Mouse (Mus musculus) erythroblast, adult 5-6 weeks (primary cell): ENCODE results near the gene Bmp8b. TPM values are rescaled to one million over a fixed set of nuclear protein-coding genes. Genes with fewer than 3 reads are reported as not detected.
"Not testable (repeated sequence)": the region's sequence is repeated elsewhere in the genome, so short reads cannot be mapped to it uniquely, and the experiment has no call there.

Experiments
- ATAC-seq: replicated peaks from 2 replicates; pipeline ENCODE4 v1.8.0; 2016; ENCODE audit warnings: moderate number of reproducible peaks, mild to moderate bottlenecking, moderate TSS enrichment, inconsistent platforms; ENCODE audit not compliant: poor library complexity, low FRiP score, severe bottlenecking
- total RNA-seq, 2 experiments: library from RNA; stranded (forward) in 1 of 2; stranded (reverse) in 1 of 2; fragments of 150-400 nt in 1 of 2; fragments of 200-764, 138-1000 nt in 1 of 2; gene quantifications; 2 replicates each; pipeline versions ENCODE4 v1.2.3 to v1.2.4; 2015 to 2017; ENCODE audit warnings: low replicate concordance in 2 of 2

Gene Bmp8b
- total RNA-seq, 2 experiments from 2014 or later: 0.19 TPM; not detected in 1

- no peak for ATAC-seq
Observed at GRCm38 (mm10) chr4:123108056-123108455, 3.1 kb downstream of the Bmp8b start.

GRCm38 (mm10) chr4:123110751-123111150, 5.8 kb downstream of the Bmp8b start:
- ATAC-seq: no peak

- not testable (repeated sequence) for ATAC-seq
Observed at GRCm38 (mm10) chr4:123111275-123111983, 6.5 kb downstream of the Bmp8b start.

- no peak for ATAC-seq
Observed at GRCm38 (mm10) chr4:123112216-123112764, 7.3 kb downstream of the Bmp8b start.

GRCm38 (mm10) chr4:123114651-123115050, 9.7 kb downstream of the Bmp8b start:
- not testable (repeated sequence) for ATAC-seq

- ATAC-seq: no peak
Observed at GRCm38 (mm10) chr4:123116011-123116410, 11.0 kb downstream of the Bmp8b start, which contains the start of gene Oxct2b. TSS of gene Oxct2b (plus strand) at chr4:123116266.

- ATAC-seq: not testable (repeated sequence)
Observed at GRCm38 (mm10) chr4:123116640-123117039, 11.7 kb downstream of the Bmp8b start.

- no peak for ATAC-seq
Observed at GRCm38 (mm10) chr4:123121286-123121685, 16.3 kb downstream of the Bmp8b start.

GRCm38 (mm10) chr4:123126626-123127025, 21.7 kb downstream of the Bmp8b start:
- ATAC-seq: no peak

GRCm38 (mm10) chr4:123127051-123127450, 22.1 kb downstream of the Bmp8b start:
- ATAC-seq: no peak

- no peak for ATAC-seq
Observed at GRCm38 (mm10) chr4:123137551-123137950, 32.6 kb downstream of the Bmp8b start.

- peak; percentile 100 for ATAC-seq
Observed at GRCm38 (mm10) chr4:123139513-123140154, 34.7 kb downstream of the Bmp8b start, which contains the start of gene Ppie. TSS of gene Ppie (minus strand) at chr4:123139951.

GRCm38 (mm10) chr4:123147446-123148150, 42.6 kb downstream of the Bmp8b start:
- ATAC-seq: no peak

- no peak for ATAC-seq
Observed at GRCm38 (mm10) chr4:123152003-123152402, 47.0 kb downstream of the Bmp8b start.

GRCm38 (mm10) chr4:123152976-123153375, 48.0 kb downstream of the Bmp8b start:
- ATAC-seq: no peak

- no peak for ATAC-seq
Observed at GRCm38 (mm10) chr4:123155004-123155403, 50.0 kb downstream of the Bmp8b start.

- no peak for ATAC-seq
Observed at GRCm38 (mm10) chr4:123155427-123155826, 50.5 kb downstream of the Bmp8b start.

GRCm38 (mm10) chr4:123155840-123156239, 50.9 kb downstream of the Bmp8b start:
- no peak for ATAC-seq

GRCm38 (mm10) chr4:123160571-123160970, 55.6 kb downstream of the Bmp8b start:
- no peak for ATAC-seq

GRCm38 (mm10) chr4:123161251-123161650, 56.3 kb downstream of the Bmp8b start:
- ATAC-seq: not testable (repeated sequence)
